ENCODE assay signal across 7 mouse cellular contexts in the genomic region with DNA sequence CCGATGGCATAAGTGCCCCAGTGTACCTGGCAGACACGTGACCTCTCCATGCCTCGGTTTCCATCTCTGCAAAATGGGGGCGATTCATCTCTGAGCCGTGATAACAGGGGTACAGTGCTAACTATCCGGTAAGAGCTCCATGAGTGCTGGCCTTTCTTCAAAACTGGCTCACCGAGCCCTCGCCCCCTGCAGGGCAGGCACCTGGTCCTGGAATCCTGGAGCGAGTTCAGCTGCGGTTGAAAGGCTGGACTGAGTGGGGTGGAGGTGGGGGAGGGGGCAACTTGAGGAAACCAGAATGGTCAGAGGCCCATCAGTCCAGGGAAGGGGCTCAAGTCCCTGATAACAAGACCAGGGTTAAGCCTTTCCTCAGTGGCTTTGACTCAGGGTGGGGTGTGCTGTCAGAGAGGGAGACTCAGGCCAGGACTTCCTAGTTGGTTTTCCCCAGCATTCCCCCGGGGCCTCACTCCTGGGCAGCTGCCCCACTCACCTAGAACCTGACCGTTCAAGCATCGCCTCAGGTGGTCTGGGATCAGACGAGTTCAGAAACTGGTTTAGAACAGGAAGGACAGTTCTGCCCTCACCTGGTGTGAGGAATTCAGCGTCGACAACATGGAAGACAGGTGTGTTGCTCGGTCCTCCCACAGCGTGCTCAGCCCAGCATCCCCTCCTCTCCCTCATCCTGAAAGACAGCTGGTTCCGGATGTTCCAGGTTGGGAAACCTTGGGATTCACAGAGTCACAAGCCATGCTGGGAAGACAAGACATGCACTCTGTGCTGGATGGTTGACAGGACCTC. TPM values are rescaled to one million over a fixed set of nuclear protein-coding genes. Genes with fewer than 3 reads are reported as not detected.
DNase-seq lines count a peak whose midpoint lies in the region; ATAC-seq and TF ChIP-seq lines count a peak whose summit lies in the region.

No protein-coding gene starts in this region.

- H3K4me3 ChIP-seq in lung, embryonic 15.5 days, result peak overlapping the region; percentile 37; the same call in 1 of the 2 replicates
- peak overlapping the region; percentile 40 for H3K4me3 ChIP-seq in embryonic facial prominence, embryonic 11.5 days (ENCODE audit: low read depth, low read length)
- H3K4me3 ChIP-seq in hindbrain, postnatal 0 days (ENCODE audit: low read length), result peak overlapping the region; percentile 55
- peak overlapping the region; percentile 51 for H3K4me3 ChIP-seq in neural tube, embryonic 15.5 days (replicated peaks)

- no peaks in the 10 kb centered on the region for H3K9me3 ChIP-seq in lung, embryonic 15.5 days
- H3K9me3 ChIP-seq in embryonic facial prominence, embryonic 11.5 days (replicated peaks; ENCODE audit: control insufficient read depth, low read length), result no peaks in the 10 kb centered on the region
- H3K9me3 ChIP-seq in hindbrain, postnatal 0 days (ENCODE audit: low read length), result no peaks in the 10 kb centered on the region
- H3K9me3 ChIP-seq in neural tube, embryonic 15.5 days (replicated peaks), result no peaks in the 10 kb centered on the region

- 14% methylated on average over 19 of the region's 19 CpGs for WGBS in lung, embryonic 15.5 days
- WGBS in embryonic facial prominence, embryonic 11.5 days, result 20% methylated on average over 19 of the region's 19 CpGs
- WGBS in hindbrain, postnatal 0 days, result 23% methylated on average over 19 of the region's 19 CpGs
- WGBS in neural tube, embryonic 15.5 days, result 26% methylated on average over 19 of the region's 19 CpGs

- no peak for DNase-seq in lung, postnatal 10 days
- peak; percentile 36 for DNase-seq in embryonic facial prominence, embryonic 11.5 days (ENCODE audit: low spot score)
- DNase-seq in hindbrain, postnatal 0 days (ENCODE audit: low spot score), result no peak
- DNase-seq in kidney, postnatal 14 days, result no peak

- TF ChIP-seq CTCF in hindbrain, postnatal 0 days (IDR thresholded peaks at IDR 0.05; ENCODE audit: low read depth), result peak; percentile 6; the same call in 1 of the 2 replicates

- peak overlapping the region; percentile 77 for H3K4me2 ChIP-seq in lung, embryonic 15.5 days
- H3K4me2 ChIP-seq in embryonic facial prominence, embryonic 11.5 days (ENCODE audit: low read depth, low read length), result peak overlapping the region; percentile 96
- peak overlapping the region; percentile 78 for H3K4me2 ChIP-seq in hindbrain, postnatal 0 days (ENCODE audit: low read depth, low read length)
- peak overlapping the region; percentile 99 for H3K4me2 ChIP-seq in neural tube, embryonic 15.5 days

- H3K9ac ChIP-seq in lung, embryonic 15.5 days, result peak overlapping the region; percentile 16; the same call in 1 of the 2 replicates
- H3K9ac ChIP-seq in embryonic facial prominence, embryonic 11.5 days (replicated peaks; ENCODE audit: low read length), result peak overlapping the region; percentile 47; the same call in 1 of the 2 replicates
- peak overlapping the region; percentile 60; the same call in 1 of the 2 replicates for H3K9ac ChIP-seq in hindbrain, postnatal 0 days (replicated peaks; ENCODE audit: low read length)
- H3K9ac ChIP-seq in neural tube, embryonic 15.5 days (replicated peaks), result peak overlapping the region; percentile 60

- ATAC-seq in lung, embryonic 15.5 days (ENCODE audit: borderline replicate concordance, extremely low read depth, low FRiP score, low TSS enrichment), result no peak; the same call in 1 of the 2 replicates
- no peak for ATAC-seq in embryonic facial prominence, embryonic 11.5 days (replicated peaks; ENCODE audit: insufficient number of reproducible peaks, low FRiP score, low TSS enrichment, low read depth)
- 0 out of 2 replicates have a peak, but pooled peaks have one; percentile 3 for ATAC-seq in hindbrain, postnatal 0 days
- ATAC-seq in neural tube, embryonic 15.5 days (ENCODE audit: low FRiP score), result peak; percentile 23; the same call in 1 of the 2 replicates
- ATAC-seq in activated CD4-positive, CD25-positive, alpha-beta regulatory T cell, adult 4 months, result no peak

- peaks cover 23% of the 10 kb centered on the region for H3K27me3 ChIP-seq in lung, embryonic 15.5 days
- no peaks in the 10 kb centered on the region; the same call in 1 of the 2 replicates for H3K27me3 ChIP-seq in embryonic facial prominence, embryonic 11.5 days (ENCODE audit: control insufficient read depth, insufficient read depth, low read length)
- H3K27me3 ChIP-seq in hindbrain, postnatal 0 days (ENCODE audit: insufficient read depth, low read length), result peaks cover 6% of the 10 kb centered on the region; the same call in 1 of the 2 replicates
- H3K27me3 ChIP-seq in neural tube, embryonic 15.5 days (replicated peaks), result peaks cover 17% of the 10 kb centered on the region

- H3K36me3 ChIP-seq in lung, embryonic 15.5 days, result no peaks in the 10 kb centered on the region
- H3K36me3 ChIP-seq in embryonic facial prominence, embryonic 11.5 days (replicated peaks; ENCODE audit: control insufficient read depth, insufficient read depth, low read depth, low read length), result no peaks in the 10 kb centered on the region
- no peaks in the 10 kb centered on the region for H3K36me3 ChIP-seq in hindbrain, postnatal 0 days (ENCODE audit: insufficient read depth, low read length)
- H3K36me3 ChIP-seq in neural tube, embryonic 15.5 days, result no peaks in the 10 kb centered on the region

- H3K4me1 ChIP-seq in lung, embryonic 15.5 days, result peaks cover 6% of the 10 kb centered on the region
- H3K4me1 ChIP-seq in embryonic facial prominence, embryonic 11.5 days (ENCODE audit: control insufficient read depth, insufficient read depth, low read length), result peaks cover 3% of the 10 kb centered on the region; the same call in 1 of the 2 replicates
- peaks cover 6% of the 10 kb centered on the region; the same call in 1 of the 2 replicates for H3K4me1 ChIP-seq in hindbrain, postnatal 0 days (ENCODE audit: insufficient read depth, low read length)
- peaks cover 8% of the 10 kb centered on the region for H3K4me1 ChIP-seq in neural tube, embryonic 15.5 days

- H3K27ac ChIP-seq in lung, embryonic 15.5 days, result no peak overlapping the region
- no peak overlapping the region for H3K27ac ChIP-seq in embryonic facial prominence, embryonic 11.5 days (replicated peaks; ENCODE audit: low read depth, low read length)
- no peak overlapping the region for H3K27ac ChIP-seq in hindbrain, postnatal 0 days
- no peak overlapping the region for H3K27ac ChIP-seq in neural tube, embryonic 15.5 days (replicated peaks)

RNA-seq across cellular contexts. Expression of a gene that starts 1.0 kb away (rescaled TPM):
- 0.62 and 0.93 TPM in 2 replicates for polyA plus RNA-seq in lung, embryonic 15.5 days (2015; fragmentation: Nextera tagmentation; extraction: Ambion mirVana)
- 5.6 and 8.0 TPM in 2 replicates for polyA plus RNA-seq in embryonic facial prominence, embryonic 11.5 days (2014; fragmentation: Nextera tagmentation; extraction: Ambion mirVana)
- total RNA-seq in hindbrain, postnatal 0 days (2014; rRNA removed), result 70.4 and 92.7 TPM in 2 replicates
- polyA plus RNA-seq in hindbrain, postnatal 0 days (2015; fragmentation: Nextera tagmentation; extraction: Ambion mirVana), result 66.2 and 67.2 TPM in 2 replicates
- polyA plus RNA-seq in neural tube, embryonic 15.5 days (2015; fragmentation: Nextera tagmentation; extraction: Ambion mirVana), result 47.1 and 57.2 TPM in 2 replicates
- polyA plus RNA-seq in activated CD4-positive, CD25-positive, alpha-beta regulatory T cell, adult 4 months (2017; shearing (Covaris generic)), result 1 to 10 TPM in 1 of 2 experiments, under 1 TPM in 1; 0.38 to 1.1 TPM

RNA-seq across cellular contexts. Expression of a gene that starts 41.5 kb away (rescaled TPM):
- 18.6 and 20.3 TPM in 2 replicates for polyA plus RNA-seq in lung, embryonic 15.5 days (2015; fragmentation: Nextera tagmentation; extraction: Ambion mirVana)
- polyA plus RNA-seq in embryonic facial prominence, embryonic 11.5 days (2014; fragmentation: Nextera tagmentation; extraction: Ambion mirVana), result 18.8 and 22.9 TPM in 2 replicates
- total RNA-seq in hindbrain, postnatal 0 days (2014; rRNA removed), result 12.4 and 13.6 TPM in 2 replicates
- polyA plus RNA-seq in hindbrain, postnatal 0 days (2015; fragmentation: Nextera tagmentation; extraction: Ambion mirVana), result 15.9 and 16.0 TPM in 2 replicates
- 17.0 and 18.4 TPM in 2 replicates for polyA plus RNA-seq in neural tube, embryonic 15.5 days (2015; fragmentation: Nextera tagmentation; extraction: Ambion mirVana)
- polyA plus RNA-seq in activated CD4-positive, CD25-positive, alpha-beta regulatory T cell, adult 4 months (2017; shearing (Covaris generic)), result 10 to 100 TPM; 11.1 to 13.6 TPM

Comparison
In these comparisons a context has a peak if more than half of its experiments do, and no peak if none do; other contexts are left out.
1. ATAC-seq: peak in hindbrain, postnatal 0 days (single experiment) and neural tube, embryonic 15.5 days (single experiment); none in lung, embryonic 15.5 days (single experiment), embryonic facial prominence, embryonic 11.5 days (single experiment) and activated CD4-positive, CD25-positive, alpha-beta regulatory T cell, adult 4 months (single experiment).
2. Peak in every context shown above with its lines, with median percentiles within 50 percentile points of each other: H3K4me2 ChIP-seq, H3K4me3 ChIP-seq and H3K9ac ChIP-seq.